Mouse (Mus musculus) MEL (cell line): Measurements from ENCODE around the gene Pnp.

Source experiments
- CTCF ChIP-seq, 3 experiments: IDR thresholded peaks in 2 of 3; conservative IDR thresholded peaks in 1 of 3; 2 replicates each; pipeline ENCODE4 v1.5.1; 2011 to 2012; ENCODE audit warnings: low read length in 3 of 3, low read depth in 2 of 3, mild to moderate bottlenecking in 2 of 3, improper control_type of control experiment in 1 of 3, inconsistent platforms in 1 of 3, mixed read lengths in 1 of 3, moderate library complexity in 1 of 3; ENCODE audit not compliant: control insufficient read depth in 1 of 3, insufficient read depth in 1 of 3, poor library complexity in 1 of 3, severe bottlenecking in 1 of 3
- KAT2A ChIP-seq: conservative IDR thresholded peaks from 2 replicates; pipeline ENCODE4 v1.6.1; 2012; ENCODE audit warnings: low read depth, low read length, improper control_type of control experiment, inconsistent platforms
- MAFK ChIP-seq: IDR thresholded peaks from 2 replicates; pipeline ENCODE4 v1.6.1; 2011; ENCODE audit warnings: low read depth, mild to moderate bottlenecking, low read length, improper control_type of control experiment, borderline replicate concordance
- MAX ChIP-seq: IDR thresholded peaks from 2 replicates; pipeline ENCODE4 v1.6.1; 2011; ENCODE audit warnings: low read length, improper control_type of control experiment
- NELFE ChIP-seq: IDR thresholded peaks from 2 replicates; pipeline ENCODE4 v1.6.1; 2011; ENCODE audit warnings: low read depth, low read length, improper control_type of control experiment
- NRF1 ChIP-seq: IDR thresholded peaks from 2 replicates; pipeline ENCODE4 v1.6.1; 2014; ENCODE audit warnings: low read depth, mild to moderate bottlenecking, inconsistent platforms, low read length, improper control_type of control experiment, moderate library complexity; ENCODE audit not compliant: poor library complexity, insufficient read depth, severe bottlenecking
- SIN3A ChIP-seq: IDR thresholded peaks from 2 replicates; pipeline ENCODE4 v1.6.1; 2012; ENCODE audit warnings: low read length, improper control_type of control experiment, inconsistent platforms
- USF1 ChIP-seq: IDR thresholded peaks from 2 replicates; pipeline ENCODE4 v1.6.1; 2014; ENCODE audit warnings: low read depth, mild to moderate bottlenecking, inconsistent platforms, low read length, improper control_type of control experiment, moderate library complexity

DNA sequence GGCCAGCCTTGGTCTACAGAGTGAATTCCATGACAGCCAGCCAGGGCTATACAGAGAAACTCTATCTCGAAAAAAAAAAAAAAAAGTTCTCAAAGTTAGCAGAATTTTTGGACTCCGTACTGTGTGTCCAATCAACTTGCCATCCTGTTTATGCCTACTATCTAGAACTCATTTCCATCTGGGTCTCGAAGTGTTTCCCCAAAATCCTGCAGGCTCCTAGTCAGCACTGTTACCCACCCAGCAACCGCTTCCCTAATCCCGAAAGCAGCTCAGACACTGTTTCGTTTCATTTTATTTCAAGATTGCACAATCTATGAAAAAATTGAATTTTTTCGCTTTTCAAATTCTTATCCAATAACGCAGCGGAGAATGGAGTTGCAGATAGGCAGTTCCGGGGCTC is 24.6 kb downstream of the Pnp start:
- TF ChIP-seq CTCF (IDR thresholded peaks at IDR 0.05 in 2 of 3, conservative IDR thresholded peaks at IDR 0.05 in 1 of 3; ENCODE audit: control insufficient read depth in 1 of 3, insufficient read depth in 1 of 3, low read depth in 2 of 3, low read length in 3 of 3, poor library complexity in 1 of 3, severe bottlenecking in 1 of 3) (no peak), SIN3A (no peak), NELFE (no peak), KAT2A (no peak), USF1 (no peak), MAX (no peak), MAFK (no peak), NRF1 (no peak)
